Mouse (Mus musculus) C2C12 (cell line): ENCODE data around the gene Mum1. TPM values are rescaled to one million over a fixed set of nuclear protein-coding genes. Genes with fewer than 3 reads are reported as not detected.
A peak's percentile ranks its signal among the peaks of the same experiment; 100 is the strongest.

Experiments
- H3K27me3 ChIP-seq: one replicate; pipeline ENCODE4 v1.6.1; 2011; ENCODE audit not compliant: control insufficient read depth, insufficient read depth, insufficient read length
- H3K36me3 ChIP-seq: one replicate; pipeline ENCODE4 v1.6.1; 2011; ENCODE audit not compliant: control insufficient read depth, insufficient read depth
- H3K4me3 ChIP-seq: one replicate; pipeline ENCODE4 v1.5.1; 2011; ENCODE audit warnings: mild to moderate bottlenecking, control low read depth; ENCODE audit not compliant: poor library complexity, insufficient read depth, severe bottlenecking
- H3K79me2 ChIP-seq: one replicate; pipeline ENCODE4 v1.6.1; 2011; ENCODE audit not compliant: control insufficient read depth, insufficient read depth
- H3K79me3 ChIP-seq: one replicate; pipeline ENCODE4 v1.6.1; 2011; ENCODE audit warnings: low read depth, control low read depth
- H3ac ChIP-seq: one replicate; pipeline ENCODE3; 2011; ENCODE audit warnings: low read depth; ENCODE audit not compliant: control insufficient read depth, insufficient read length
- CEBPB ChIP-seq: IDR thresholded peaks from one replicate; pipeline ENCODE4 v1.6.1; 2011; ENCODE audit warnings: low read depth, mild to moderate bottlenecking, control low read depth, moderate library complexity
- CTCF ChIP-seq: IDR thresholded peaks from one replicate; pipeline ENCODE4 v1.5.1; 2011; ENCODE audit not compliant: control insufficient read depth, insufficient read depth, insufficient read length
- FOSL1 ChIP-seq: IDR thresholded peaks from one replicate; pipeline ENCODE4 v1.8.0; 2011; ENCODE audit warnings: mild to moderate bottlenecking, low read length; ENCODE audit not compliant: poor library complexity, insufficient read depth, severe bottlenecking
- MAX ChIP-seq: IDR thresholded peaks from one replicate; pipeline ENCODE4 v1.6.1; 2011; ENCODE audit warnings: mild to moderate bottlenecking, control low read depth
- MYOD1 ChIP-seq: IDR thresholded peaks from one replicate; pipeline ENCODE4 v1.6.1; 2011; ENCODE audit warnings: low read depth; ENCODE audit not compliant: control insufficient read depth, insufficient read length
- MYOG ChIP-seq: IDR thresholded peaks from one replicate; pipeline ENCODE4 v1.6.1; 2011; ENCODE audit not compliant: control insufficient read depth, insufficient read length; ENCODE audit errors: extremely low read depth
- USF1 ChIP-seq: IDR thresholded peaks from one replicate; pipeline ENCODE4 v1.6.1; 2011; ENCODE audit warnings: low read depth, mild to moderate bottlenecking, control low read depth, moderate library complexity
- long read RNA-seq, 2 experiments: library from polyadenylated mRNA; unstranded; transcript quantifications; one replicate each; pipeline ENCODE4 v2.0.0; 2019 to 2020
- polyA plus RNA-seq: library from polyadenylated mRNA; unstranded; fragments of >200 nt; fragmentation: generic; extraction: Trizol; gene quantifications from one replicate; pipeline ENCODE4 v1.2.1, GENCODE M21; 2012; ENCODE audit warnings: missing spikeins

Gene Mum1
- polyA plus RNA-seq = 57.7 TPM
- long read RNA-seq, experiment 1, transcript Mum1-201 (14 exons, 2,640 nt) = major isoform, 13 of 37 reads
- long read RNA-seq, experiment 1, partial matches to known transcripts = 14 of 37 reads
- long read RNA-seq, experiment 1, other reads (novel, unspliced or antisense) = 7 of 37 reads
- long read RNA-seq, experiment 2, transcript Mum1-202 (13 exons, 3,392 nt) = minor isoform, 6 of 316 reads
- long read RNA-seq, experiment 2, transcript Mum1-201 (14 exons, 2,640 nt) = major isoform, 167 of 316 reads
- long read RNA-seq, experiment 2, partial matches to known transcripts = 19 of 316 reads
- long read RNA-seq, experiment 2, other reads (novel, unspliced or antisense) = 124 of 316 reads

GRCm38 (mm10) chr10:80226416-80227165, at the start of gene Mum1:
Gene Mum1, plus strand, starts transcription at chr10:80226434.
- Histone ChIP-seq H3K79me3 (peaks cover 24% of the 10 kb centered on the region), H3K4me3 (peak within 1 kb of the TSS; percentile 95), H3K79me2 (peaks cover 49% of the 10 kb centered on the region), H3ac (peak within 1 kb of the TSS; percentile 96), H3K36me3 (peaks cover 32% of the 10 kb centered on the region), H3K27me3 (no peaks in the 10 kb centered on the region)
- TF ChIP-seq MYOG = no peak
- peak; percentile 7 for TF ChIP-seq CTCF

- no peaks in the 10 kb centered on the region for H3K27me3 ChIP-seq
- H3K4me3 ChIP-seq = no peak overlapping the region
- no peak overlapping the region for H3ac ChIP-seq
- H3K79me3 ChIP-seq = no peaks in the 10 kb centered on the region
- no peak for TF ChIP-seq MAX
- peak; percentile 28 for TF ChIP-seq MYOD1
- H3K79me2 ChIP-seq = no peaks in the 10 kb centered on the region
- H3K36me3 ChIP-seq = no peaks in the 10 kb centered on the region
These were observed 48.6 kb upstream of the Mum1 start for GRCm38 (mm10) chr10:80177441-80178279.

GRCm38 (mm10) chr10:80179068-80180051, 46.9 kb upstream of the Mum1 start, which contains the start of gene Efna2:
Gene Efna2, plus strand, starts transcription at chr10:80179482.
- Histone ChIP-seq H3K79me2 (no peaks in the 10 kb centered on the region), H3K4me3 (peak within 1 kb of the TSS; percentile 31), H3K79me3 (no peaks in the 10 kb centered on the region), H3K27me3 (no peaks in the 10 kb centered on the region), H3K36me3 (no peaks in the 10 kb centered on the region), H3ac (peak within 1 kb of the TSS; percentile 77)
- TF ChIP-seq USF1 (no peak), MYOG (no peak), FOSL1 (no peak), CTCF (no peak), MYOD1 (no peak), MAX (no peak), CEBPB (no peak)

GRCm38 (mm10) chr10:80180288-80180687, 45.9 kb upstream of the Mum1 start:
- no peaks in the 10 kb centered on the region for H3K79me3 ChIP-seq
- no peaks in the 10 kb centered on the region for H3K79me2 ChIP-seq
- TF ChIP-seq CTCF (no peak), CEBPB (no peak), MYOD1 (no peak), MYOG (no peak), FOSL1 (no peak), MAX (no peak), USF1 (no peak)
- no peak overlapping the region for H3K4me3 ChIP-seq
- H3K36me3 ChIP-seq = no peaks in the 10 kb centered on the region
- peak overlapping the region; percentile 20 for H3ac ChIP-seq
- H3K27me3 ChIP-seq = no peaks in the 10 kb centered on the region

- Histone ChIP-seq H3K79me2 (no peaks in the 10 kb centered on the region), H3ac (no peak overlapping the region), H3K4me3 (no peak overlapping the region), H3K36me3 (no peaks in the 10 kb centered on the region), H3K79me3 (no peaks in the 10 kb centered on the region), H3K27me3 (no peaks in the 10 kb centered on the region)
- TF ChIP-seq MYOD1 (no peak), CEBPB (no peak), CTCF (no peak), MYOG (no peak), MAX (no peak), USF1 (no peak)
These were observed 45.4 kb upstream of the Mum1 start for GRCm38 (mm10) chr10:80180823-80181222.
